Mouse (Mus musculus): ENCODE results near the gene Plscr3.

Gene Plscr3

GRCm38 (mm10) chr11:69864138-69864860 is 18.1 kb downstream of the Plscr3 start:
- DNase-seq (ENCODE audit: low spot score in 2 of 2) = no peak

- no peak for DNase-seq (ENCODE audit: low spot score in 2 of 2)
These were observed 19.4 kb downstream of the Plscr3 start for GRCm38 (mm10) chr11:69865561-69865960.

- no peak for DNase-seq (ENCODE audit: low spot score in 2 of 2)
These were observed 21.2 kb downstream of the Plscr3 start for GRCm38 (mm10) chr11:69867335-69867734.

GRCm38 (mm10) chr11:69870289-69871069 is 24.3 kb downstream of the Plscr3 start:
- no peak for DNase-seq (ENCODE audit: low spot score in 2 of 2)

- no peak for DNase-seq (ENCODE audit: low spot score in 2 of 2)
These were observed 25.6 kb downstream of the Plscr3 start for GRCm38 (mm10) chr11:69871822-69872221.

- no peak for DNase-seq (ENCODE audit: low spot score in 2 of 2)
These were observed 26.3 kb downstream of the Plscr3 start for GRCm38 (mm10) chr11:69872451-69872850.

GRCm38 (mm10) chr11:69876186-69876585 is 30.0 kb downstream of the Plscr3 start:
- no peak for DNase-seq (ENCODE audit: low spot score in 2 of 2)

- peak; percentile 89 to 96 for DNase-seq (ENCODE audit: low spot score in 2 of 2)
These were observed 30.7 kb downstream of the Plscr3 start for GRCm38 (mm10) chr11:69876867-69877266.

GRCm38 (mm10) chr11:69877878-69878277 is 31.7 kb downstream of the Plscr3 start, which contains the start of gene Tmem95:
Gene Tmem95 (minus strand): TSS chr11:69878018.
- no peak for DNase-seq (ENCODE audit: low spot score in 2 of 2)

GRCm38 (mm10) chr11:69878399-69878798 is 32.2 kb downstream of the Plscr3 start:
- no peak for DNase-seq (ENCODE audit: low spot score in 2 of 2)

- DNase-seq (ENCODE audit: low spot score in 2 of 2) = no peak
These were observed 32.8 kb downstream of the Plscr3 start for GRCm38 (mm10) chr11:69878952-69879351.

- DNase-seq (ENCODE audit: low spot score in 2 of 2) = no peak
These were observed 33.5 kb downstream of the Plscr3 start for GRCm38 (mm10) chr11:69879711-69880110.

GRCm38 (mm10) chr11:69880506-69880852 is 34.3 kb downstream of the Plscr3 start:
- peak in 1 of 2 experiments; percentile 57 for DNase-seq (ENCODE audit: low spot score in 2 of 2)

- peak; percentile 69 to 73 for DNase-seq (ENCODE audit: low spot score in 2 of 2)
These were observed 34.9 kb downstream of the Plscr3 start, which contains the start of gene Kctd11 for GRCm38 (mm10) chr11:69880853-69881603. Gene Kctd11 (minus strand): TSS chr11:69881406.

GRCm38 (mm10) chr11:69881787-69882670 is 35.9 kb downstream of the Plscr3 start:
- no peak for DNase-seq (ENCODE audit: low spot score in 2 of 2)

- DNase-seq (ENCODE audit: low spot score in 2 of 2) = peak; percentile 51 to 66
These were observed 36.9 kb downstream of the Plscr3 start for GRCm38 (mm10) chr11:69883066-69883465.

GRCm38 (mm10) chr11:69883527-69884151 is 37.5 kb downstream of the Plscr3 start:
- DNase-seq (ENCODE audit: low spot score in 2 of 2) = no peak

- DNase-seq (ENCODE audit: low spot score in 2 of 2) = no peak
These were observed 38.1 kb downstream of the Plscr3 start for GRCm38 (mm10) chr11:69884240-69884639.

- no peak for DNase-seq (ENCODE audit: low spot score in 2 of 2)
These were observed 38.5 kb downstream of the Plscr3 start for GRCm38 (mm10) chr11:69884663-69885062.

GRCm38 (mm10) chr11:69886907-69887635 is 40.9 kb downstream of the Plscr3 start:
- DNase-seq (ENCODE audit: low spot score in 2 of 2) = no peak
